ENCODE assay signal across 22 mouse cellular contexts in the genomic region with DNA sequence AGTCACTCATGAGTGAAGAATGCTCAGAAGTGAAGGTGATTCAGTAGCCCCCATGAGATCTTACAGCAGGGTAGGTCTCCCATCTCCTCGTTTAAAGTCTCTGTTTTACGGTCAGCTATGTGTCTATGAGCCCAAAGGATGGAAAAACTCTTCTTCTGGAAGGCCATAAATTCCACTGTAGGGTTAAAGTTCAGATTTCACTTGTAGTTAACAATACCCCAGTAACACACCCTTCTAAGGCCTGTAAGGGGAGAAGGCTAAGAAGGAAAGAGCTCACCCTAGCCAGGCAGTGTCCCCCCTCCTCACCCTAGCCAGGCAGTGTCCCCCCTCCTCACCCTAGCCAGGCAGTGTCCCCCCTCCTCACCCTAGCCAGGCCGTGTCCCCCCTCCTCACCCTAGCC.
A peak's percentile ranks its signal among the peaks of the same experiment; 100 is the strongest.
DNase-seq lines count a peak whose midpoint lies in the region; ATAC-seq and TF ChIP-seq lines count a peak whose summit lies in the region.
"Had no signal": no experiment of that assay in that cellular context is flagged by ENCODE, and none has a peak within 500 bp of the region (broad histone marks: within the 10 kb centered on the region; RNA-seq: fewer than 3 reads in every experiment).

No protein-coding gene starts in this region.

- H3K4me2 ChIP-seq in hindbrain, embryonic 11.5 days (replicated peaks; ENCODE audit: low read depth, low read length): no peak overlapping the region
- H3K4me2 ChIP-seq in intestine, embryonic 15.5 days (replicated peaks): no peak overlapping the region
- H3K4me2 ChIP-seq in intestine, postnatal 0 days (replicated peaks; ENCODE audit: low read depth): no peak overlapping the region
- no peak overlapping the region for H3K4me2 ChIP-seq in midbrain, postnatal 0 days (ENCODE audit: low read depth, low read length, poor library complexity, severe bottlenecking)
- no peak overlapping the region for H3K4me2 ChIP-seq in intestine, embryonic 16.5 days (ENCODE audit: low read depth, low read length)

- H3K9me3 ChIP-seq in hindbrain, embryonic 10.5 days: no peaks in the 10 kb centered on the region
- H3K9me3 ChIP-seq in hindbrain, embryonic 11.5 days (ENCODE audit: control insufficient read depth, low read length): no peaks in the 10 kb centered on the region
- H3K9me3 ChIP-seq in intestine, embryonic 15.5 days: no peaks in the 10 kb centered on the region
- no peaks in the 10 kb centered on the region for H3K9me3 ChIP-seq in intestine, postnatal 0 days (ENCODE audit: control insufficient read depth)
- H3K9me3 ChIP-seq in midbrain, embryonic 10.5 days (replicated peaks): no peaks in the 10 kb centered on the region
- H3K9me3 ChIP-seq in midbrain, postnatal 0 days (ENCODE audit: low read length): no peaks in the 10 kb centered on the region
- H3K9me3 ChIP-seq in intestine, embryonic 16.5 days (ENCODE audit: control insufficient read depth, low read length): no peaks in the 10 kb centered on the region
- H3K9me3 ChIP-seq: G1E had no signal

- H3K27ac ChIP-seq in hindbrain, embryonic 10.5 days: 0 out of 2 replicates have a peak overlapping the region, but pooled peaks have one; percentile 37
- no peak overlapping the region for H3K27ac ChIP-seq in hindbrain, embryonic 11.5 days (ENCODE audit: low read depth, low read length)
- no peak overlapping the region for H3K27ac ChIP-seq in intestine, embryonic 15.5 days
- H3K27ac ChIP-seq in intestine, postnatal 0 days (ENCODE audit: low read depth, low read length): no peak overlapping the region
- peak overlapping the region; percentile 4; the same call in 1 of the 2 replicates for H3K27ac ChIP-seq in midbrain, embryonic 10.5 days (replicated peaks)
- H3K27ac ChIP-seq in midbrain, postnatal 0 days (ENCODE audit: low read depth, low read length): no peak overlapping the region
- no peak overlapping the region for H3K27ac ChIP-seq in intestine, embryonic 16.5 days (ENCODE audit: low read length)

- no peak for ATAC-seq in hindbrain, embryonic 11.5 days (ENCODE audit: low FRiP score)
- ATAC-seq in intestine, embryonic 15.5 days: peak; percentile 84
- ATAC-seq in intestine, postnatal 0 days: no peak
- no peak for ATAC-seq in midbrain, postnatal 0 days (ENCODE audit: low FRiP score)
- peak; percentile 82 for ATAC-seq in intestine, embryonic 16.5 days
- ATAC-seq: activated CD4-positive, CD25-positive, alpha-beta regulatory T cell, adult 4 months; CD4-positive, CD25-positive, alpha-beta regulatory T cell, adult 4 months; Patski had no signal

- DNase-seq in hindbrain, embryonic 10.5 days (ENCODE audit: low spot score): no peak
- DNase-seq in hindbrain, embryonic 11.5 days (ENCODE audit: low spot score): no peak
- no peak for DNase-seq in midbrain, embryonic 10.5 days (ENCODE audit: low spot score)
- no peak for DNase-seq in midbrain, postnatal 0 days (ENCODE audit: low spot score)
- no peak for DNase-seq in urinary bladder, postnatal 36 days (ENCODE audit: low spot score in 2 of 2)
- DNase-seq: adrenal gland, adult 2 months; adrenal gland, adult 8-10 months; adrenal gland, postnatal 10 days; adrenal gland, postnatal 14 days; adrenal gland, postnatal 25 days; adrenal gland, postnatal 36 days; B cell, adult 2 months; cerebellum, adult 11 months; cerebellum, adult 11-12 months had no signal

- peaks cover 53% of the 10 kb centered on the region for H3K4me1 ChIP-seq in hindbrain, embryonic 10.5 days (replicated peaks)
- peaks cover 3% of the 10 kb centered on the region for H3K4me1 ChIP-seq in hindbrain, embryonic 11.5 days (replicated peaks; ENCODE audit: control insufficient read depth, insufficient read depth, low read length)
- H3K4me1 ChIP-seq in intestine, embryonic 15.5 days (replicated peaks): no peaks in the 10 kb centered on the region; the same call in 1 of the 2 replicates
- H3K4me1 ChIP-seq in intestine, postnatal 0 days (replicated peaks; ENCODE audit: control insufficient read depth, insufficient read depth, low read length): peaks cover 3% of the 10 kb centered on the region; the same call in 1 of the 2 replicates
- H3K4me1 ChIP-seq in midbrain, embryonic 10.5 days: peaks cover 61% of the 10 kb centered on the region
- H3K4me1 ChIP-seq in midbrain, postnatal 0 days (ENCODE audit: insufficient read depth, low read length): no peaks in the 10 kb centered on the region
- H3K4me1 ChIP-seq in intestine, embryonic 16.5 days (ENCODE audit: control insufficient read depth, insufficient read depth, low read length): peaks cover 8% of the 10 kb centered on the region

- no peak overlapping the region for H3K4me3 ChIP-seq in hindbrain, embryonic 10.5 days
- H3K4me3 ChIP-seq in hindbrain, embryonic 11.5 days (ENCODE audit: low read depth, low read length): no peak overlapping the region
- H3K4me3 ChIP-seq in intestine, embryonic 15.5 days (replicated peaks): no peak overlapping the region
- no peak overlapping the region for H3K4me3 ChIP-seq in intestine, postnatal 0 days (ENCODE audit: low read depth, low read length)
- H3K4me3 ChIP-seq in midbrain, embryonic 10.5 days: no peak overlapping the region
- no peak overlapping the region for H3K4me3 ChIP-seq in midbrain, postnatal 0 days (ENCODE audit: low read depth, low read length)
- H3K4me3 ChIP-seq in intestine, embryonic 16.5 days (ENCODE audit: low read length): no peak overlapping the region

- H3K27me3 ChIP-seq in hindbrain, embryonic 10.5 days (ENCODE audit: insufficient read depth, poor library complexity, severe bottlenecking): 0 out of 2 replicates have a peak, but pooled peaks cover 5% of the 10 kb centered on the region
- no peaks in the 10 kb centered on the region for H3K27me3 ChIP-seq in hindbrain, embryonic 11.5 days (ENCODE audit: control insufficient read depth, insufficient read depth, low read length)
- no peaks in the 10 kb centered on the region for H3K27me3 ChIP-seq in intestine, embryonic 15.5 days (replicated peaks)
- no peaks in the 10 kb centered on the region for H3K27me3 ChIP-seq in intestine, postnatal 0 days (replicated peaks; ENCODE audit: control insufficient read depth, insufficient read depth, low read length)
- peaks cover 19% of the 10 kb centered on the region for H3K27me3 ChIP-seq in midbrain, embryonic 10.5 days (ENCODE audit: low read depth, poor library complexity, severe bottlenecking)
- H3K27me3 ChIP-seq in midbrain, postnatal 0 days (ENCODE audit: insufficient read depth, low read length): no peaks in the 10 kb centered on the region; the same call in 1 of the 2 replicates
- H3K27me3 ChIP-seq in intestine, embryonic 16.5 days (replicated peaks; ENCODE audit: control insufficient read depth, insufficient read depth, low read length): no peaks in the 10 kb centered on the region
- H3K27me3 ChIP-seq: CH12.LX, Patski had no signal

- 64% methylated on average over 3 of the region's 3 CpGs for WGBS in hindbrain, embryonic 10.5 days
- 72% methylated on average over 3 of the region's 3 CpGs for WGBS in hindbrain, embryonic 11.5 days
- 33% methylated on average over 2 of the region's 3 CpGs for WGBS in intestine, embryonic 15.5 days
- 16% methylated on average over 3 of the region's 3 CpGs for WGBS in intestine, postnatal 0 days
- WGBS in midbrain, embryonic 10.5 days: 74% methylated on average over 3 of the region's 3 CpGs
- 60% methylated on average over 3 of the region's 3 CpGs for WGBS in midbrain, postnatal 0 days
- 27% methylated on average over 3 of the region's 3 CpGs for WGBS in intestine, embryonic 16.5 days

- H3K9ac ChIP-seq in hindbrain, embryonic 11.5 days (ENCODE audit: low read depth, low read length): no peak overlapping the region
- no peak overlapping the region for H3K9ac ChIP-seq in intestine, embryonic 15.5 days
- H3K9ac ChIP-seq in intestine, postnatal 0 days (ENCODE audit: low read depth, low read length): no peak overlapping the region
- no peak overlapping the region for H3K9ac ChIP-seq in midbrain, postnatal 0 days (replicated peaks; ENCODE audit: low read length, poor library complexity, severe bottlenecking)
- no peak overlapping the region for H3K9ac ChIP-seq in intestine, embryonic 16.5 days (ENCODE audit: low read depth, low read length)

- TF ChIP-seq CTCF in intestine, postnatal 0 days (IDR thresholded peaks at IDR 0.05; ENCODE audit: low read depth): no peak
- no peak for TF ChIP-seq CTCF in midbrain, postnatal 0 days (IDR thresholded peaks at IDR 0.05)

- peaks cover 9% of the 10 kb centered on the region for H3K36me3 ChIP-seq in hindbrain, embryonic 10.5 days
- H3K36me3 ChIP-seq in hindbrain, embryonic 11.5 days (ENCODE audit: control insufficient read depth, insufficient read depth, low read length): no peaks in the 10 kb centered on the region
- H3K36me3 ChIP-seq in intestine, embryonic 15.5 days: no peaks in the 10 kb centered on the region
- H3K36me3 ChIP-seq in intestine, postnatal 0 days (ENCODE audit: control insufficient read depth, insufficient read depth): no peaks in the 10 kb centered on the region; the same call in 1 of the 2 replicates
- H3K36me3 ChIP-seq in midbrain, embryonic 10.5 days: peaks cover 10% of the 10 kb centered on the region; the same call in 1 of the 2 replicates
- H3K36me3 ChIP-seq in midbrain, postnatal 0 days (ENCODE audit: insufficient read depth, low read length): no peaks in the 10 kb centered on the region; the same call in 1 of the 2 replicates
- 0 out of 2 replicates have a peak, but pooled peaks cover 4% of the 10 kb centered on the region for H3K36me3 ChIP-seq in intestine, embryonic 16.5 days (ENCODE audit: control insufficient read depth, insufficient read depth, low read length)

Comparison
In these comparisons a context has a peak if more than half of its experiments do, and no peak if none do; other contexts are left out.
1. H3K27ac ChIP-seq: peak in hindbrain, embryonic 10.5 days (single experiment) and midbrain, embryonic 10.5 days (single experiment); none in hindbrain, embryonic 11.5 days (single experiment), intestine, embryonic 15.5 days (single experiment), intestine, postnatal 0 days (single experiment), midbrain, postnatal 0 days (single experiment) and intestine, embryonic 16.5 days (single experiment).
2. ATAC-seq: peak in intestine, embryonic 15.5 days (single experiment) and intestine, embryonic 16.5 days (single experiment); none in hindbrain, embryonic 11.5 days (single experiment), intestine, postnatal 0 days (single experiment) and midbrain, postnatal 0 days (single experiment).